Mouse (Mus musculus): ENCODE measurements around the gene Gm17359. TPM values are rescaled to one million over a fixed set of nuclear protein-coding genes. Genes with fewer than 3 reads are reported as not detected.

Gene Gm17359
- polyA plus RNA-seq, 1 experiment from 2014 or later = not detected

DNA sequence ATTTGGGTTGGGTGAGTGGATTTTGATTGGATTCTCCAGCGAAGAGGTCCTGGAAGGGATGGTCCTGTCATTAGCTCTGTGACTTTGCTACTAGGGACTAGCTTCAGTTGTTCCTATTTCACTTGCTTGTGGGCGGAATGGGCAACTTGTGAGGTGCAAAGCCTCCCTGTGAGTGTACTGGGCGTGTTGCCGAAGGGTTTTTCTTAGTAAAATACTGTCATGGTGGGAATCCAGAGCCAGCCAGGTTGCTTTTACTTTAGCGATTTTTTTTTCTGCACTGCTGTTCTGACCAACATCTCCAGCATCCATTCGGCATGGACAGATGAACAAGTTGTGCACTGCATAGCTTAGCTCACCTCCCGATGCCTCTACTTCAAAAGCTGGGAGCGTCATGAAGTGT is 65.6 kb downstream of the Gm17359 start:
- Histone ChIP-seq H3K4me3 (ENCODE audit: control insufficient read depth in 1 of 2, insufficient read depth in 1 of 2, low read depth in 1 of 2, low read length in 2 of 2) (no peak overlapping the region), H3K27me3 (ENCODE audit: control insufficient read depth, insufficient read depth, low read length) (no peaks in the 10 kb centered on the region), H3K9ac (ENCODE audit: low read length) (no peak overlapping the region), H3K9me3 (ENCODE audit: control insufficient read depth, low read length) (no peaks in the 10 kb centered on the region), H3K36me3 (ENCODE audit: control insufficient read depth, insufficient read depth, low read length) (no peaks in the 10 kb centered on the region), H3K4me2 (ENCODE audit: low read length) (no peak overlapping the region), H3K27ac (replicated peaks in 1 of 2; ENCODE audit: control insufficient read depth in 1 of 2, insufficient read depth in 1 of 2, low read depth in 2 of 2, low read length in 2 of 2) (no peak overlapping the region), H3K4me1 (ENCODE audit: control insufficient read depth in 2 of 2, insufficient read depth in 2 of 2, low read length in 2 of 2) (no peaks in the 10 kb centered on the region)
- 84% methylated on average over 8 of the region's 8 CpGs for WGBS
- ATAC-seq (ENCODE audit: insufficient number of reproducible peaks, insufficient read depth, low FRiP score, low read depth) = no peak

DNA sequence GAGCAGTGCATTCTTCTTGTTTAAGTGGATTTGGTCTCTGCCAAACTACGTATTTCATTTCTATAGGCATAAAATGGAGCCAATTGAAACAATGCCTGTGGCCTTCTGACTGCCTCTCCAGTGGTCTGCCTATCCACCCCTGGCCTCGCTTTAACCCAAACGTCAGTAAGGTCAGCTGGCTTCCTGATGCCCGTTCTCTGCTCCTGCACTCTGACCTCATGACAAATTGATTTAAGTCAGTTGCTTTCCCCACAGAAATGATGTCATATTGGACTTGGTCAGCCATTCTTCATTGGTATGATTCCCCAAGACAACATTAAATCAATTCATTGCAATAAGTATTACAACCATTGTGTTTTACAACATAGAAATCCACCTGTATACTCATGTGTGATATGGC is 72.1 kb downstream of the Gm17359 start:
- Histone ChIP-seq H3K36me3 (ENCODE audit: control insufficient read depth, insufficient read depth, low read length) (no peaks in the 10 kb centered on the region), H3K4me3 (ENCODE audit: control insufficient read depth in 1 of 2, insufficient read depth in 1 of 2, low read depth in 1 of 2, low read length in 2 of 2) (no peak overlapping the region), H3K9ac (ENCODE audit: low read length) (no peak overlapping the region), H3K4me1 (ENCODE audit: control insufficient read depth in 2 of 2, insufficient read depth in 2 of 2, low read length in 2 of 2) (no peaks in the 10 kb centered on the region), H3K4me2 (ENCODE audit: low read length) (no peak overlapping the region), H3K9me3 (ENCODE audit: control insufficient read depth, low read length) (no peaks in the 10 kb centered on the region), H3K27ac (replicated peaks in 1 of 2; ENCODE audit: control insufficient read depth in 1 of 2, insufficient read depth in 1 of 2, low read depth in 2 of 2, low read length in 2 of 2) (no peak overlapping the region), H3K27me3 (ENCODE audit: control insufficient read depth, insufficient read depth, low read length) (no peaks in the 10 kb centered on the region)
- ATAC-seq (ENCODE audit: insufficient number of reproducible peaks, insufficient read depth, low FRiP score, low read depth) = no peak
- WGBS = 68% methylated on average over 4 of the region's 4 CpGs

DNA sequence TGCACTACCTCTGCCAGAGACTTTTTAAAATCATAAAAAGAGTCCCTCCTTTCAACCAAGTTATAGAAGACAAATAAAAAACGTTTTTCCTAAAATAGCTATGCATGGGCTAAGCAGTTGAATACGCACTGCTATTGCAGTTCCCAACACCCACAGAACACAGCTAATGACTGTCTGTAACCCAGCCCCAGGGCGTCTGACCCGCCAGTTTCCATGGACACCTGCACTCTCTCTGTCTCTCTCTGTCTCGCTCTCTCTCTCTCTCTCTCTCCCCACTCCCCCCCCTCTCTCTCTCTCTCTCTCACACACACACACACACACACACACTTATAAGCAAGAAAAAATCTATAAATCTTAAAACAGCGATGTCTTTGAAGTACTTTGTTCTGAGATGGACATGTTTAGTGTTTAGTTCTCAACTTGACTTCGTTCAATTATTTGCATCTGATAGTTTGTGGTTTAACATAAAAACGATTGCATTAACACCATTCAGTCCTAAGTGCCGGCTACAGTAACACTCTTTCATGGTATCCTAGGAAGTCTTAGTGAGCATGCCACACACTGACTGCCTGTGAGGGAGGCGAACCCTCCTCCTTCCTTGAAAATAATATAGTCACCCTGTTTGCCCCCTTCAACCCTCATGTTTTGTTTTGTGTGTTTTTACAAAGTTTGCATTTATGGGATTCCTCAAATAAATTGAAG is 73.6 kb downstream of the Gm17359 start:
- no peaks in the 10 kb centered on the region for H3K4me1 ChIP-seq (ENCODE audit: control insufficient read depth in 2 of 2, insufficient read depth in 2 of 2, low read length in 2 of 2)
- H3K9ac ChIP-seq (ENCODE audit: low read length) = no peak overlapping the region
- H3K27ac ChIP-seq (replicated peaks in 1 of 2; ENCODE audit: control insufficient read depth in 1 of 2, insufficient read depth in 1 of 2, low read depth in 2 of 2, low read length in 2 of 2) = no peak overlapping the region
- 46% methylated on average over 10 of the region's 10 CpGs for WGBS
- ATAC-seq (ENCODE audit: insufficient number of reproducible peaks, insufficient read depth, low FRiP score, low read depth) = no peak
- no peak overlapping the region for H3K4me2 ChIP-seq (ENCODE audit: low read length)
- no peak overlapping the region for H3K4me3 ChIP-seq (ENCODE audit: control insufficient read depth in 1 of 2, insufficient read depth in 1 of 2, low read depth in 1 of 2, low read length in 2 of 2)
- no peaks in the 10 kb centered on the region for H3K36me3 ChIP-seq (ENCODE audit: control insufficient read depth, insufficient read depth, low read length)
- H3K9me3 ChIP-seq (ENCODE audit: control insufficient read depth, low read length) = no peaks in the 10 kb centered on the region
- no peaks in the 10 kb centered on the region for H3K27me3 ChIP-seq (ENCODE audit: control insufficient read depth, insufficient read depth, low read length)

DNA sequence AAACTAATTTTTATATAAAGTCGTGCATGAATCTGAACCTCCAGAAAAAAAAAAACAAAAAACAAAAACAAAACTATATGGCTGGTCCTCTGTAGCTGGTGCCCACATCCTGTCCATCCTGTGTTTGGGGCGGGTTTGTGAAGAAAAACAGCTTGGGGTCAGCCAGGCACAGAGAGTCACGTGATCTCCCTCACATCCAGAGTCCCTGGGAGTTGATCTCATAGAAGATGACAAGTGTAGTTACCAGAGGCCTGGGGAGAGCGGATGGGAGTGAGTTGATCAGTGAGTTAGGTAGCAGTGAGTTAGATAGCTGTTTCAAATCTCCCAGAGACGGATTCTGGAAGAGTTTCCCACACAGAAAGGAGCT is 74.2 kb downstream of the Gm17359 start:
- no peaks in the 10 kb centered on the region for H3K9me3 ChIP-seq (ENCODE audit: control insufficient read depth, low read length)
- H3K27me3 ChIP-seq (ENCODE audit: control insufficient read depth, insufficient read depth, low read length) = no peaks in the 10 kb centered on the region
- ATAC-seq (ENCODE audit: insufficient number of reproducible peaks, insufficient read depth, low FRiP score, low read depth) = no peak
- H3K9ac ChIP-seq (ENCODE audit: low read length) = no peak overlapping the region
- H3K4me2 ChIP-seq (ENCODE audit: low read length) = no peak overlapping the region
- 39% methylated on average over 5 of the region's 5 CpGs for WGBS
- no peaks in the 10 kb centered on the region for H3K4me1 ChIP-seq (ENCODE audit: control insufficient read depth in 2 of 2, insufficient read depth in 2 of 2, low read length in 2 of 2)
- no peak overlapping the region for H3K27ac ChIP-seq (replicated peaks in 1 of 2; ENCODE audit: control insufficient read depth in 1 of 2, insufficient read depth in 1 of 2, low read depth in 2 of 2, low read length in 2 of 2)
- H3K4me3 ChIP-seq (ENCODE audit: control insufficient read depth in 1 of 2, insufficient read depth in 1 of 2, low read depth in 1 of 2, low read length in 2 of 2) = no peak overlapping the region
- no peaks in the 10 kb centered on the region for H3K36me3 ChIP-seq (ENCODE audit: control insufficient read depth, insufficient read depth, low read length)

DNA sequence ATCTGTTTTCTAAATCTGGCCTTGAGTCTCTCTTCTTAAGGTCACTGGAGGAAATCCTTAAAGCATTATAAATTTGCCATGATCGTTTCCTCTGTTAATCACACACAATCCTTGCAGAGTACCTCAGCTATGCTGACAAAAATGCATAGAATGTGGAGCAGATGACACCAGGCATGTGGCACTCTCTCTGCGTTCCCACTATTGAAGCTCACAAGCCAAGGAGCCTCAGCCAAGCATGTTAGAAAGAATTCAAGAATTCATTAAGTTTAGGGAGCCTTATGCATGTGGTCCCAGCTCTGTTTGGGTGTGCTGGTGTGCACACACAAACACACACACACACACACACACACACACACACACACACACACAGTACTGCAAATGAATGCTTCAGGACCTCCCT is 75.2 kb downstream of the Gm17359 start:
- Histone ChIP-seq H3K4me3 (ENCODE audit: control insufficient read depth in 1 of 2, insufficient read depth in 1 of 2, low read depth in 1 of 2, low read length in 2 of 2) (no peak overlapping the region), H3K9me3 (ENCODE audit: control insufficient read depth, low read length) (no peaks in the 10 kb centered on the region), H3K36me3 (ENCODE audit: control insufficient read depth, insufficient read depth, low read length) (no peaks in the 10 kb centered on the region), H3K9ac (ENCODE audit: low read length) (no peak overlapping the region), H3K4me2 (ENCODE audit: low read length) (no peak overlapping the region), H3K27me3 (ENCODE audit: control insufficient read depth, insufficient read depth, low read length) (no peaks in the 10 kb centered on the region), H3K27ac (replicated peaks in 1 of 2; ENCODE audit: control insufficient read depth in 1 of 2, insufficient read depth in 1 of 2, low read depth in 2 of 2, low read length in 2 of 2) (no peak overlapping the region), H3K4me1 (ENCODE audit: control insufficient read depth in 2 of 2, insufficient read depth in 2 of 2, low read length in 2 of 2) (no peaks in the 10 kb centered on the region)
- 40% methylated on average over 2 of the region's 2 CpGs for WGBS
- ATAC-seq (ENCODE audit: insufficient number of reproducible peaks, insufficient read depth, low FRiP score, low read depth) = no peak

- Histone ChIP-seq H3K27me3 (ENCODE audit: control insufficient read depth, insufficient read depth, low read length) (no peaks in the 10 kb centered on the region), H3K27ac (replicated peaks in 1 of 2; ENCODE audit: control insufficient read depth in 1 of 2, insufficient read depth in 1 of 2, low read depth in 2 of 2, low read length in 2 of 2) (no peak overlapping the region), H3K4me3 (ENCODE audit: control insufficient read depth in 1 of 2, insufficient read depth in 1 of 2, low read depth in 1 of 2, low read length in 2 of 2) (no peak overlapping the region), H3K9ac (ENCODE audit: low read length) (no peak overlapping the region), H3K9me3 (ENCODE audit: control insufficient read depth, low read length) (no peaks in the 10 kb centered on the region), H3K36me3 (ENCODE audit: control insufficient read depth, insufficient read depth, low read length) (no peaks in the 10 kb centered on the region), H3K4me1 (ENCODE audit: control insufficient read depth in 2 of 2, insufficient read depth in 2 of 2, low read length in 2 of 2) (no peaks in the 10 kb centered on the region), H3K4me2 (ENCODE audit: low read length) (no peak overlapping the region)
- ATAC-seq (ENCODE audit: insufficient number of reproducible peaks, insufficient read depth, low FRiP score, low read depth) = no peak
- WGBS = 81% methylated on average over 1 of the region's 1 CpGs
These were observed 77.0 kb downstream of the Gm17359 start for GRCm38 (mm10) chr3:79413492-79413891.

- no peaks in the 10 kb centered on the region for H3K27me3 ChIP-seq (ENCODE audit: control insufficient read depth, insufficient read depth, low read length)
- no peak for ATAC-seq (ENCODE audit: insufficient number of reproducible peaks, insufficient read depth, low FRiP score, low read depth)
- no peaks in the 10 kb centered on the region for H3K36me3 ChIP-seq (ENCODE audit: control insufficient read depth, insufficient read depth, low read length)
- H3K9ac ChIP-seq (ENCODE audit: low read length) = no peak overlapping the region
- no peaks in the 10 kb centered on the region for H3K9me3 ChIP-seq (ENCODE audit: control insufficient read depth, low read length)
- no peak overlapping the region for H3K4me3 ChIP-seq (ENCODE audit: control insufficient read depth in 1 of 2, insufficient read depth in 1 of 2, low read depth in 1 of 2, low read length in 2 of 2)
- no peaks in the 10 kb centered on the region for H3K4me1 ChIP-seq (ENCODE audit: control insufficient read depth in 2 of 2, insufficient read depth in 2 of 2, low read length in 2 of 2)
- no peak overlapping the region for H3K4me2 ChIP-seq (ENCODE audit: low read length)
- no peak overlapping the region for H3K27ac ChIP-seq (replicated peaks in 1 of 2; ENCODE audit: control insufficient read depth in 1 of 2, insufficient read depth in 1 of 2, low read depth in 2 of 2, low read length in 2 of 2)
- 70% methylated on average over 5 of the region's 5 CpGs for WGBS
These were observed 78.6 kb downstream of the Gm17359 start for GRCm38 (mm10) chr3:79415081-79415480.

DNA sequence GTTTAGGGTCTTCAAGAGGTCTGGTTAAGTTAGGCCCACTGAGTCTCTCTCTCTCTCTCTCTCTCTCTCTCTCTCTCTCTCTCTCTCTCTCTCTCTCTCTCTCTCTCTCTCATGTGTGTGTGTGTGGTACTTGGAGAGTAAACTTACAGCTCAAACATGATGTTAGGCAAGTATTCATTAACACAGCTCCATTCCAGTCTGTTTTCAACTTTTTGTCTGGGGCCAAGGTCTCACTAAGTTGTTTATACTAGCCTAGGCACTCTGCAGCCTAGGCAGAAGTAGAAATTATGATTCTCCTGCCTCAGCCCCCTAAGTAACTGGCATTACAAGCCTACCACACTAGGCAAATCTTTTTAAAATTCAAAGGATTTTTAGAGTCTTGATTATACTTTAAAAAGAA is 79.5 kb downstream of the Gm17359 start:
- Histone ChIP-seq H3K36me3 (ENCODE audit: control insufficient read depth, insufficient read depth, low read length) (no peaks in the 10 kb centered on the region), H3K9ac (ENCODE audit: low read length) (no peak overlapping the region), H3K27me3 (ENCODE audit: control insufficient read depth, insufficient read depth, low read length) (no peaks in the 10 kb centered on the region), H3K4me1 (ENCODE audit: control insufficient read depth in 2 of 2, insufficient read depth in 2 of 2, low read length in 2 of 2) (no peaks in the 10 kb centered on the region), H3K9me3 (ENCODE audit: control insufficient read depth, low read length) (no peaks in the 10 kb centered on the region), H3K4me2 (ENCODE audit: low read length) (no peak overlapping the region), H3K4me3 (ENCODE audit: control insufficient read depth in 1 of 2, insufficient read depth in 1 of 2, low read depth in 1 of 2, low read length in 2 of 2) (no peak overlapping the region), H3K27ac (replicated peaks in 1 of 2; ENCODE audit: control insufficient read depth in 1 of 2, insufficient read depth in 1 of 2, low read depth in 2 of 2, low read length in 2 of 2) (no peak overlapping the region)
- no peak for ATAC-seq (ENCODE audit: insufficient number of reproducible peaks, insufficient read depth, low FRiP score, low read depth)

Measured in heart, embryonic 14.5 days (tissue).